ENCODE assay signal across 8 mouse cellular contexts in the genomic region with DNA sequence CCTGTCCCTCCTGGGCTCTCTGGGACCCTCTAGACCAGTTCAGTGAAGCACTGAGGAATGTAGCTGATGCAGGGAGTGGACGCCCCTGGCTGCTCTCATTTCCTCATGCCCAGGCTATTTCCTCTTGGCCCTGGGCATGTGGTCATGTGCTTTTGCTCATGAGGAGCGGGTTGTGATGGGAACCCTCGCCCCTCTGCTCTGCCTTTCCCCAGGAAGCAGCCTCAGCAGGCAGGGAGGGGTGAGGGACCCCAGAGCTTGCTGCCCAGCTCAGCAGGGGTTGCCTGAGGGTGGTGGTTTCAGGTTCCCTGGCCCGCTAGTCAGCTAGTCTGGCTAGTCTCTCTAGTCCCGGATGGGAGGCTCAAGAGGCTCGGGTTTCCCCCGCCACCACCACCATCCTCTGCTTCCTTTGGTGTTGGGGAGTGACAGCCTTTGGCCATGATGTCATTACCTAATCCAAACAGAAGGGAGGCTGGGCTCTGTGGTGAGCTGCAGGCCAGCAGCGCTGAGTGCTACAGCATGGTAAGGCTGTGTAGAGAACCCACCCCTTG. TPM values are rescaled to one million over a fixed set of nuclear protein-coding genes. Genes with fewer than 3 reads are reported as not detected.
A peak's percentile ranks its signal among the peaks of the same experiment; 100 is the strongest.
DNase-seq lines count a peak whose midpoint lies in the region; ATAC-seq and TF ChIP-seq lines count a peak whose summit lies in the region.

No protein-coding gene starts in this region.

- H3K27me3 ChIP-seq in intestine, embryonic 14.5 days (replicated peaks; ENCODE audit: control insufficient read depth, insufficient read depth, low read length): no peaks in the 10 kb centered on the region
- H3K27me3 ChIP-seq in liver, embryonic 15.5 days: no peaks in the 10 kb centered on the region; the same call in 1 of the 2 replicates

- no peaks in the 10 kb centered on the region for H3K36me3 ChIP-seq in intestine, embryonic 14.5 days (ENCODE audit: control insufficient read depth, insufficient read depth, low read length)
- H3K36me3 ChIP-seq in liver, embryonic 15.5 days (replicated peaks): no peaks in the 10 kb centered on the region

- no peaks in the 10 kb centered on the region for H3K9me3 ChIP-seq in intestine, embryonic 14.5 days (ENCODE audit: control insufficient read depth, low read length)
- no peaks in the 10 kb centered on the region for H3K9me3 ChIP-seq in liver, embryonic 15.5 days (replicated peaks)

- no peak for TF ChIP-seq CTCF in bone marrow, adult 2 months (IDR thresholded peaks at IDR 0.05; ENCODE audit: control insufficient read depth, insufficient read depth, low read length)

- H3K9ac ChIP-seq in intestine, embryonic 14.5 days (ENCODE audit: low read length): no peak overlapping the region
- H3K9ac ChIP-seq in liver, embryonic 15.5 days: no peak overlapping the region

- TF ChIP-seq POLR2A in bone marrow, adult 2 months (IDR thresholded peaks at IDR 0.05; ENCODE audit: borderline replicate concordance, control insufficient read depth, low read depth, low read length): no peak; the same call in 1 of the 2 replicates

- peak; percentile 60 for DNase-seq in CD4-positive, CD25-positive, alpha-beta regulatory T cell, adult 2 months (ENCODE audit: low read depth, low spot score)
- DNase-seq in gastrocnemius, postnatal 25 days: peak; percentile 80
- peak; percentile 77 for DNase-seq in intestine, embryonic 14.5 days (ENCODE audit: low spot score)
- DNase-seq in naive thymus-derived CD4-positive, alpha-beta T cell, adult 2 months (ENCODE audit: low read depth): peak; percentile 48
- no peak for DNase-seq in left cerebral cortex, adult 9 months (ENCODE audit: low spot score in 2 of 2)
- no peak for DNase-seq in c-Kit-positive CD71-positive TER-119-positive erythroid progenitor cells, embryonic 14.5 days (ENCODE audit: low spot score)

- peak overlapping the region; percentile 28 for H3K4me2 ChIP-seq in intestine, embryonic 14.5 days (ENCODE audit: low read length)
- H3K4me2 ChIP-seq in liver, embryonic 15.5 days: no peak overlapping the region; the same call in 1 of the 2 replicates

- 6% methylated on average over 8 of the region's 8 CpGs for WGBS in bone marrow, adult 2 months
- WGBS in intestine, embryonic 14.5 days: under 1% methylated on average over 8 of the region's 8 CpGs
- WGBS in liver, embryonic 15.5 days (ENCODE audit: insufficient replicate concordance): 3% methylated on average over 8 of the region's 8 CpGs

- no peak overlapping the region for H3K4me3 ChIP-seq in bone marrow, adult 2 months (replicated peaks; ENCODE audit: control insufficient read depth, low read depth, low read length)
- no peak overlapping the region for H3K4me3 ChIP-seq in intestine, embryonic 14.5 days (ENCODE audit: low read depth, low read length)
- H3K4me3 ChIP-seq in liver, embryonic 15.5 days (replicated peaks): no peak overlapping the region

- H3K4me1 ChIP-seq in bone marrow, adult 2 months (ENCODE audit: control insufficient read depth, insufficient read depth, low read length): peaks cover 2% of the 10 kb centered on the region; the same call in 1 of the 2 replicates
- H3K4me1 ChIP-seq in intestine, embryonic 14.5 days (replicated peaks; ENCODE audit: control insufficient read depth, insufficient read depth, low read length): peaks cover 46% of the 10 kb centered on the region
- peaks cover 7% of the 10 kb centered on the region; the same call in 1 of the 2 replicates for H3K4me1 ChIP-seq in liver, embryonic 15.5 days (replicated peaks)

- peak overlapping the region; percentile 68 for H3K27ac ChIP-seq in bone marrow, adult 2 months (ENCODE audit: control insufficient read depth, insufficient read depth, low read depth, low read length, poor library complexity)
- H3K27ac ChIP-seq in intestine, embryonic 14.5 days (ENCODE audit: low read depth): peak overlapping the region; percentile 62
- H3K27ac ChIP-seq in liver, embryonic 15.5 days (replicated peaks): no peak overlapping the region

- peak; percentile 62 for ATAC-seq in intestine, embryonic 14.5 days (replicated peaks; ENCODE audit: low FRiP score, low TSS enrichment, low read depth)
- peak; percentile 42 for ATAC-seq in liver, embryonic 15.5 days (ENCODE audit: insufficient read depth)

RNA-seq across cellular contexts. Expression of a gene that starts 7.5 kb away (rescaled TPM):
- 6.5 and 37.6 TPM in 2 replicates for polyA plus RNA-seq in bone marrow, adult 2 months (2011; ENCODE audit: insufficient read depth, insufficient read length, low replicate concordance, missing spikeins)
- 10 to 100 TPM; 77.3 to 96.4 TPM for total RNA-seq in gastrocnemius, postnatal 25 days (2021)
- 80.9 and 83.9 TPM in 2 replicates for polyA plus RNA-seq in intestine, embryonic 14.5 days (2014; fragmentation: Nextera tagmentation; extraction: Ambion mirVana)
- polyA plus RNA-seq in liver, embryonic 15.5 days (2015; fragmentation: Nextera tagmentation; extraction: Ambion mirVana): 5.8 and 5.9 TPM in 2 replicates

RNA-seq across cellular contexts. Expression of a gene that starts 20.7 kb away (rescaled TPM):
- polyA plus RNA-seq in bone marrow, adult 2 months (2011; ENCODE audit: insufficient read depth, insufficient read length, low replicate concordance, missing spikeins): 1.4 and 1.5 TPM in 2 replicates
- 1 to 10 TPM in 1 of 2 experiments, under 1 TPM in 1; 0.99 to 1.0 TPM for total RNA-seq in gastrocnemius, postnatal 25 days (2021)
- 0.61 and 0.69 TPM in 2 replicates for polyA plus RNA-seq in intestine, embryonic 14.5 days (2014; fragmentation: Nextera tagmentation; extraction: Ambion mirVana)
- polyA plus RNA-seq in liver, embryonic 15.5 days (2015; fragmentation: Nextera tagmentation; extraction: Ambion mirVana): not detected in 2 replicates

RNA-seq across cellular contexts. Expression of a gene that starts 38.8 kb away (rescaled TPM):
- polyA plus RNA-seq in bone marrow, adult 2 months (2011; ENCODE audit: insufficient read depth, insufficient read length, low replicate concordance, missing spikeins): 43.9 and 52.7 TPM in 2 replicates
- total RNA-seq in gastrocnemius, postnatal 25 days (2021): 10 to 100 TPM; 11.0 to 14.7 TPM
- 108 and 120 TPM in 2 replicates for polyA plus RNA-seq in intestine, embryonic 14.5 days (2014; fragmentation: Nextera tagmentation; extraction: Ambion mirVana)
- 42.7 and 43.9 TPM in 2 replicates for polyA plus RNA-seq in liver, embryonic 15.5 days (2015; fragmentation: Nextera tagmentation; extraction: Ambion mirVana)

RNA-seq across cellular contexts. Expression of a gene that starts 55.8 kb away (rescaled TPM):
- polyA plus RNA-seq in bone marrow, adult 2 months (2011; ENCODE audit: insufficient read depth, insufficient read length, low replicate concordance, missing spikeins): 8.3 and 14.6 TPM in 2 replicates
- 1 to 10 TPM; 9.3 to 9.9 TPM for total RNA-seq in gastrocnemius, postnatal 25 days (2021)
- polyA plus RNA-seq in intestine, embryonic 14.5 days (2014; fragmentation: Nextera tagmentation; extraction: Ambion mirVana): 30.1 and 32.9 TPM in 2 replicates
- 9.9 and 10.8 TPM in 2 replicates for polyA plus RNA-seq in liver, embryonic 15.5 days (2015; fragmentation: Nextera tagmentation; extraction: Ambion mirVana)

Comparison
In these comparisons a context has a peak if more than half of its experiments do, and no peak if none do; other contexts are left out.
1. DNase-seq: peak in CD4-positive, CD25-positive, alpha-beta regulatory T cell, adult 2 months (single experiment), gastrocnemius, postnatal 25 days (single experiment), intestine, embryonic 14.5 days (single experiment) and naive thymus-derived CD4-positive, alpha-beta T cell, adult 2 months (single experiment); none in left cerebral cortex, adult 9 months (0 of 2) and c-Kit-positive CD71-positive TER-119-positive erythroid progenitor cells, embryonic 14.5 days (single experiment).